Mouse (Mus musculus) layer of hippocampus, adult 9-10 months (tissue): ENCODE measurements around the gene Scin.
A peak's percentile ranks its signal among the peaks of the same experiment; 100 is the strongest.
"Not testable (repeated sequence)": the region's sequence is repeated elsewhere in the genome, so short reads cannot be mapped to it uniquely, and the experiment has no call there.

Source experiments
- DNase-seq: peaks from one replicate; pipeline ENCODE4 v3.0.0; 2022; ENCODE audit warnings: low spot score

Gene Scin

GRCm38 (mm10) chr12:40133573-40134271 is at the start of gene Scin:
Gene Scin (minus strand): TSS chr12:40134228.
- no peak for DNase-seq

DNA sequence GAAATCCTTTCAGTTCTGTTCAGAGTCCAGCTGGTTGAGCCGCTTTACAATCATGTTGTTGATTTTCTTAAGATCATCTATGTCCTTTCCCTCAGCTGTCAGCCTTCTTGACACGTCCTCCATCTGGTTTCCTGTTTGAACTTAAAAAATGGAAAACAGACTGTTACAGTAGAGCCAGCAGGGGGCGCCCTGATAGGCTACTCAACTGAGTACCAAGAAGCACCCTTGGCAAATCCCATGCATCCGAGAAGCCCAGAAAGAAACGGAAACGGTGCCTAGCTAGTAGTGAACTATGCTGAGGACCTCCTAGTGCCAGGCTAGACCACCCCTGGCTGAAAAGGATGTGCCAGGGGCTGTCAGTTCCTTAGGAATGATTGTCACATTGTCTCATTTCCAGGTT is 43.1 kb upstream of the Scin start:
- DNase-seq, result no peak

GRCm38 (mm10) chr12:40176158-40176557 is 42.1 kb upstream of the Scin start:
- no peak for DNase-seq

- not testable (repeated sequence) for DNase-seq
Measured at GRCm38 (mm10) chr12:40175171-40175570, 41.1 kb upstream of the Scin start.

DNA sequence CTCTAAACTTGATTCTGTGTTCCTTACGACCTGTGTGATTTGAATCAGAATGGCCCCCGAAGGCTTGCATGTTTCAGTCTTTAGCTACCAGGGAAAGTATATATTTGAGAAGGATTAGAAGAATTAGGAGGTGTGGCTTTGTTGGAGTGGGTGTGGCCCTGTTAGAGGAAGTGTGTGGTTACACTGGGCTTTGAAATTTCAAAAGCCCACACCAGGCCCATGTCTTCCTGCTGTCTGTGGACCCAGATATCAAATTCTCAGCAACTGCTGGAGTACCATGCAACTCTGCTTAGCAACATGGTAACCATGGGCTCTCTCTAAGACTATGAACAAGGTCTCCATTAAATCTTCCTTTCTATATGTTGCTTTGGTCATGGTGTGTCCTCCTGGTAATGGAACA is 37.6 kb upstream of the Scin start:
- no peak for DNase-seq

- DNase-seq, result no peak
Measured at GRCm38 (mm10) chr12:40169675-40170074, 35.6 kb upstream of the Scin start.

GRCm38 (mm10) chr12:40164621-40165020 is 30.6 kb upstream of the Scin start:
- DNase-seq, result peak; percentile 26

- no peak for DNase-seq
Measured at GRCm38 (mm10) chr12:40160777-40161176, 26.7 kb upstream of the Scin start.

- DNase-seq, result no peak
Measured at GRCm38 (mm10) chr12:40154188-40154587, 20.2 kb upstream of the Scin start.

DNA sequence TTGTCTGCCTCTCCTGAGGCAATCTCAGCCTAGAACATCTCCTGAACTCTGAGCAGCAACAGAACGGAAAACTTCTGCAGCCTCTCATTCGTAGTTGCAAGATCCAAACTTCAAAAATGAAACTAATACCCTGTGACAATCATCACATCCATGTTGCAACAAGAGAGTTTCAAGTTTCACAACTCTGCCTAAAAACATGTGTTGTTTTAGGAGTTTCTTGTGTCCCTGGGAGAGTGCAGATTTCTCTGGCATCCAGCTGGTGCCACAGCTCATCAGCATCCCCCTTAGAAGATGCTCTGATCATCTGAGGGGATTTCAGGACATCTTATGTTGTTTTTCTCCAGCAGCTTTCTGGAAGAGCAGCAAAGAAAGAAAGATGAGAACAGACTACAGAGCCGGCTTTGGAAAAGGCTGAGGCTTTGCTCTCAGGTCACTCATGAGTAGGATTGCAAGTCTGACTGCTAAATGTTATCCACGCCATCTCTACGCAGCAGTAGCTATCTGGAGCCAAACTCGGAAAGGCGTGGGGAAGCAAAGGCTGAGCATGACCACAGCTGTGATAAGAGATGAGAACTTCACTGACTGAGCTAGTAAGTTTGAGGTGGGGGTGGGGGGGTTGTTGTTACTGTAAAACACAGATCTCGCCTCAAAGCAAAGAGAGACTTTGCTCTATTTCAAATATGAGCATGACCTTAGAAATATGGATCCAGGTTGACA is 18.5 kb upstream of the Scin start:
- DNase-seq, result no peak

- DNase-seq, result no peak
Measured at GRCm38 (mm10) chr12:40147319-40147718, 13.3 kb upstream of the Scin start.

DNA sequence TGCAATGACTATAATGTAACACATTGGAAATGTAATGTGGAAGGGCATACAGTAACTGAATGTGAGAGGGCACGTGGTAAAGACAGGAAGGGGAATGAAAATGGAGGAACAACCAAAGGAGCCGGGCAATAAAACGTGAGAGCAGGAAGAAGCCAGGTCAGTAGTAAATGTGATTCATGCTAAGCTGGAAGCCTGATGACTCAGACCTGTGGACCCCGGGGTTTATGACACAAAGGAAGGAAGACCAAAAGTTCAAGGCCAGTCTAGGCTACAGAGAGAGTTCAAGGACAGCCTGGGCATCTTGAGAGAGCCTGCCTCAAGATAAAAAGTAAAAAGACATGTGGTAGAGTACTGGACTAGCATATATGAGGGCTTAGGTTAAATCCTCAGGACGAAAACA is 12.5 kb upstream of the Scin start:
- no peak for DNase-seq

- DNase-seq, result no peak
Measured at GRCm38 (mm10) chr12:40140706-40141105, 6.7 kb upstream of the Scin start.

DNA sequence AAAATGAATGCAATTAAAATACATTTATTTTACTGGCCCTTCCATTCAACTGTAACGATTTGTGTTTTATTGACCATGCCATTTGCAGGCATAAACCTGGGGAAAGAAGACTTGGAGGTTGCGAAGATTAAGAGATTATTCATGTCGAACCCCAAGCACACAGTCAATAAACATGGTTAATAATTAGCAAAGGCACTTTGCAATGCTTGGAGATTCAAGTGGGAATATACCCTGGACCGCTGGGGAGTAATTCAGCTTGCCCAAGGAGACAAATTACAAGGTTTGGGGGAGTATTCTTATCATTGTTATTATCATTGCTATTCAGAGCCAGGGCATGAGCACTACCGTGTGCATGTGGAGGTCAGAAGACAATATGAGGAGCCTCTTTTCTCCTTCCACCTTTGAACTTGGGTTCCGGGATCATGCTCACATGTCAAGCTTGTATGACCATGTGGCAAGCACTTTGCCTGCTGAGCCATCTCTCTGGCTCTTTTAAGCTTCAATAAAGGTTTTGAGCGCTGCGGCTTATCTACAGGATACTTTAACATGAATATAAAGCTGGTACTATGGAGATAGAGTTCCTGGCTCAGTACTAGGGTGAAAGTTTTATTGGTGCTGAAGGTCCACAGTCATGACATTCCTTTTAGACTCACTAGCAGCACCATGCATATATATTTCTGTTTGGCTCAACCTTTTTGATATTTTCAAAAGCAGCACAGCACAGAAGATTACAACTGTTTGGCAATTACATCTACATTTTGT is 5.6 kb upstream of the Scin start:
- DNase-seq, result no peak

DNA sequence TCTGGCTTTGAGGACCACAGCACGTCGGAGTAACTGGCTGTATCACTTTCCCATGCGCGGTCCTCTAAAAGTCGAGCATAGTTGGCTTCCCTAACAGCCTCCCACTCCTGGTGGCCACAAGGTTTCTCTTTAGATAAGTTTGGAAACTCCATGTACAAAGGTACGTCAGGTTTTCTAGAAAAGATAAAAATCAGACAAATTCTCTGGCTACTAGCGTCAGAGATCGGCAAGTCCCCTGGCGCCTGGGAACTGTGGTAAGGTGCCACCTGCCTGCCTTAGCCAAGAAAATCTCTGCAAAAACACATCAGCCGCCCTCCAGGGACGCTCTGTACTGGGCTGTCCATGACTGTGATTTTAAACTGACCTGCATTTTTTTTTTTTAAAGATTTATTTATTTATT is 501 bp upstream of the Scin start:
- no peak for DNase-seq

- DNase-seq, result no peak
Measured at GRCm38 (mm10) chr12:40133194-40133572, 845 bp downstream of the Scin start.

DNA sequence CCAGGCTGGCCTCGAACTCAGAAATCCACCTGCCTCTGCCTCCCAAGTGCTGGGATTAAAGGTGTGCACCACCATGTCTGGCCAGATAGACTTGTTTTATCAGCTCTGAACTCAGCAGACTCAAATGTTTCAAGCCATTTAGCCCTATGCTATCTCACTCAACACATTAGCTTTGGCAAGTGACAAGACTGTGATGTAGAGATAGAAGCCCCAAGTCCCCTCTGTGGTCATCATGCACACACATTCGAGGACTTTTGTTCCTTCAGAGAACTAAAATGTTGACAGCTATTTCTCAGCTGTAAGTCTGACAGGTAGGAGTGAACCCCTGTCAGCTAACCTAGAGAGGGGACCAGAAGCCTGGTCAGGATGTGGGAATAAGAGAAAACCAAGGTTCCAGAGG is 15.2 kb downstream of the Scin start:
- no peak for DNase-seq

DNA sequence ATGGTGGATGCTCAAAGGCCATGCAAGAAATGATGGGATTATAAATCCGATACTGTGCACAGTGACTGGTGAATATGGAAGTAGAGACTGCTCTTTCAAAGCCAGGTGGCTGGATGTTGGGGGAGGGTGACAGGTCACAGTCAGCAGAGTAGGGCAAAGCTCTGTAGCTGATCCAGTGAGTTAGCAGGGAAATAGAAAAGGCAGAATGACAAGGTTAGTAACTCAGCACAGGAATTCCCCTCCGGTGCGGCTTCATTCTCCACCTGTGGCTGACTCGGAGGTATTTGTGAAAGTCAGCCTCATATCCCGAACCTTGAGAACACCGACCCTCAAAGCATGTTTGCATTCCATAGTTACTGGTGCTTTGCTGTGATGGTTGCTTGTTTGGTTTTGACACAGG is 17.0 kb downstream of the Scin start:
- no peak for DNase-seq

GRCm38 (mm10) chr12:40116214-40116613 is 17.8 kb downstream of the Scin start:
- DNase-seq, result no peak

- DNase-seq, result no peak
Measured at GRCm38 (mm10) chr12:40114883-40115282, 19.1 kb downstream of the Scin start.

DNA sequence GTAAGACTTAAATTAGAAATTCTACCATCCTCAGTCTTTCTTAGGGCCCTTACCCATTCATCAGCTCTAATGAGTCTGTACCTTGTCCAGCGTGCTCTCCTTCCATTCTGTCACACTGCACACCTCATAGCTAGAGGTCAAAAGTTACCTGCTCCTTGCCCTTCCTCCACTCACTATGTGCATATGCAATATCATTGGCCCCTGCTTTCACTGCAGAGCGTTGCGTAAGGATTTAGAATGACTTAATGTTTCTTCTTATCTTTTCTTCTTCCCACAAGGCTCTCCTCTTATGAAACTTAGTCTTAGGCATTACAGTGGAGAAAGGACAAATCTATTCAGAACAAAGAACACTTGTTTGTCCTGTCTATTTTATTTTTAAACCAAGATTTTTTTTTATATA is 20.0 kb downstream of the Scin start:
- no peak for DNase-seq

DNA sequence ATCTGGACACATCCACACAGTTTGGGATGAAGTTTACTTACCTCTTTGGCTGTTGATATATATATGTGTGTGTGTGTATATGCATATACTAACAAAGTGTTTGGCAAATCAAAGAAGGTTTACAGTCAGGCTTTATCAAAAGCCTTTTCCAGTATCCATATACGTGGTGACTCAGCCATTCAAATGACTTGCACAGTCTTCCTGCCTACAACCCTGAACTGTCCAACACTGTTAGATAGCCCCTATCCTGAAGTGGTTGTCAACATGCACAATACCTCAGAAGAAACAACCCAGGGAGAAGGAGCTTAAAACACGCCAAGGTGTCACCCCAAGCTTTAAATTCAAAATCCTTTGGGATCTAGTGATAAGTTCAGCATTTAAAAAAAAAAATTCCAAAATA is 20.4 kb downstream of the Scin start:
- DNase-seq, result no peak

GRCm38 (mm10) chr12:40109227-40109626 is 24.8 kb downstream of the Scin start:
- no peak for DNase-seq
